Mouse (Mus musculus) ovary, adult 2 months (tissue): ENCODE results near the gene Zfp2. TPM values are rescaled to one million over a fixed set of nuclear protein-coding genes. Genes with fewer than 3 reads are reported as not detected.

Experiments used
- polyA plus RNA-seq: library from polyadenylated mRNA; depleted of rRNA; stranded (reverse); fragments of >200 nt; gene quantifications from 2 replicates; pipeline ENCODE4 v1.2.3, GENCODE M21; 2012; rRNA removed

Zfp2 gene
- 1.9 and 2.1 TPM in 2 replicates for polyA plus RNA-seq

GRCm38 (mm10) chr11:50915671-50916320, at the start of gene Zfp2:
Gene Zfp2 (minus strand): TSS chr11:50916165.

GRCm38 (mm10) chr11:50953665-50954064, 37.7 kb upstream of the Zfp2 start, which contains the start of gene Prop1:
Gene Prop1 (minus strand): TSS chr11:50953765.

GRCm38 (mm10) chr11:50943506-50943905, 27.5 kb upstream of the Zfp2 start, which contains the start of gene 4933414I15Rik:
Gene 4933414I15Rik (minus strand): TSS chr11:50943765.

GRCm38 (mm10) chr11:50931451-50931866, 15.5 kb upstream of the Zfp2 start, which contains the start of gene Zfp354b:
Gene Zfp354b (minus strand): TSS chr11:50931633.

GRCm38 (mm10) chr11:50887390-50888128, 28.4 kb downstream of the Zfp2 start, which contains the start of gene Zfp454:
Gene Zfp454 (minus strand): TSS chr11:50887651.

GRCm38 (mm10) chr11:50850177-50850735, 65.7 kb downstream of the Zfp2 start, which contains the start of gene Grm6:
Gene Grm6 (plus strand): TSS chr11:50850685.

Other genes with a start within 250 kb of the Zfp2 start
- 2.5 and 3.9 TPM in 2 replicates for gene Zfp354c, start 88.4 kb downstream of the Zfp2 start, polyA plus RNA-seq
- gene Zfp879, start 74.6 kb downstream of the Zfp2 start, polyA plus RNA-seq = 0.33 and 0.41 TPM in 2 replicates
- 0.10 TPM in 1 of 2 replicates, not detected in the other for gene Grm6, start 65.5 kb downstream of the Zfp2 start, polyA plus RNA-seq
- gene Zfp454, start 28.5 kb downstream of the Zfp2 start, polyA plus RNA-seq = 0.96 and 1.4 TPM in 2 replicates
- gene Zfp354b, start 15.5 kb upstream of the Zfp2 start, polyA plus RNA-seq = 0.13 and 0.14 TPM in 2 replicates
- not detected in 2 replicates for gene 4933414I15Rik, start 27.6 kb upstream of the Zfp2 start, polyA plus RNA-seq
- 0.25 and 1.1 TPM in 2 replicates for gene Prop1, start 37.6 kb upstream of the Zfp2 start, polyA plus RNA-seq
- gene Olfr1378, start 50.4 kb upstream of the Zfp2 start, polyA plus RNA-seq = not detected in 2 replicates
- gene Olfr1377, start 65.8 kb upstream of the Zfp2 start, polyA plus RNA-seq = not detected in 2 replicates
- gene Olfr51, start 87.4 kb upstream of the Zfp2 start, polyA plus RNA-seq = not detected in 2 replicates
- gene Olfr54, start 98.1 kb upstream of the Zfp2 start, polyA plus RNA-seq = not detected in 2 replicates
- not detected in 2 replicates for gene Olfr1375, start 131.9 kb upstream of the Zfp2 start, polyA plus RNA-seq
- gene Zfp354a, start 143.1 kb upstream of the Zfp2 start, polyA plus RNA-seq = 3.1 and 3.9 TPM in 2 replicates